ENCODE assay signal across 8 mouse cellular contexts in genomic region chr5:103691624-103692530, GRCm38 (mm10). TPM values are rescaled to one million over a fixed set of nuclear protein-coding genes. Genes with fewer than 3 reads are reported as not detected.
A peak's percentile ranks its signal among the peaks of the same experiment; 100 is the strongest.
DNase-seq lines count a peak whose midpoint lies in the region; ATAC-seq lines count a peak whose summit lies in the region.

Gene Aff1 (plus strand): TSS chr5:103692374.

- peak; percentile 95 for DNase-seq in adrenal gland, adult 18-20 months (ENCODE audit: low spot score in 2 of 2)
- peak; percentile 82 for DNase-seq in embryo, embryonic 10.5 days (ENCODE audit: low spot score)
- peak; percentile 94 for DNase-seq in gastrocnemius, postnatal 14 days
- peak; percentile 42 to 60 for DNase-seq in left cerebral cortex, postnatal 14 days (ENCODE audit: low spot score in 2 of 2)
- DNase-seq in right cerebral cortex, postnatal 14 days = peak; percentile 71
- DNase-seq in urinary bladder, postnatal 36 days (ENCODE audit: low spot score in 2 of 2) = peak; percentile 90 to 93

- intact Hi-C loops in gastrocnemius, postnatal 14 days (cut with DNase I; ENCODE audit: low total_unique reads) = no loop called here
- intact Hi-C loops in left cerebral cortex, postnatal 14 days (cut with DNase I) = loop anchor here (5.0 kb wide), 1 partner anchor 125 kb away; no protein-coding TSS in a partner anchor

- ATAC-seq in inflammation-experienced regulatory T-cells, adult 6 months = peak; percentile 88
- ATAC-seq in megakaryocyte-erythroid progenitor cell, adult 5-6 weeks (replicated peaks; ENCODE audit: low FRiP score, low TSS enrichment, poor library complexity, severe bottlenecking) = peak; percentile 90

RNA-seq across cellular contexts. Expression of gene Aff1, which starts in this region (rescaled TPM):
- total RNA-seq in adrenal gland, adult 18-20 months (2021) = 10 to 100 TPM; 40.3 to 43.8 TPM
- total RNA-seq in gastrocnemius, postnatal 14 days (2021) = 10 to 100 TPM; 26.3 to 45.5 TPM
- polyA plus RNA-seq in inflammation-experienced regulatory T-cells, adult 6 months (2017; shearing (Covaris generic)) = 10 to 100 TPM in 2 of 3 experiments, 1 to 10 TPM in 1; 5.7 to 17.9 (median 12.0) TPM
- total RNA-seq in left cerebral cortex, postnatal 14 days (2021) = 10 to 100 TPM in 1 of 2 experiments, 1 to 10 TPM in 1; 6.7 to 12.0 TPM
- total RNA-seq in megakaryocyte-erythroid progenitor cell, adult 5-6 weeks (2014; fragmentation: Nextera tagmentation) = 52.5 and 58.0 TPM in 2 replicates
- 15.6 and 16.7 TPM in 2 replicates for total RNA-seq in megakaryocyte-erythroid progenitor cell, adult 5-6 weeks (2017)

Comparison
In these comparisons a context has a peak if more than half of its experiments do, and no peak if none do; other contexts are left out.
1. Peak in every context shown above with its lines: DNase-seq and ATAC-seq.